Mouse (Mus musculus) adrenal gland, adult 8-10 months (tissue): Measurements from ENCODE around the gene Gtdc1. TPM values are rescaled to one million over a fixed set of nuclear protein-coding genes. Genes with fewer than 3 reads are reported as not detected.

Source experiments
- DNase-seq: peaks from one replicate; pipeline ENCODE4 v3.0.0; 2022
- total RNA-seq, 4 experiments: library from RNA; stranded (reverse); gene quantifications; 2 replicates each; pipeline ENCODE4 v1.2.4; 2022

The Gtdc1 gene
- total RNA-seq, 4 experiments from 2014 or later = 13.0 to 19.7 (median 16.5) TPM

GRCm38 (mm10) chr2:44923056-44923883 is 4.2 kb downstream of the Gtdc1 start:
- no peak for DNase-seq

GRCm38 (mm10) chr2:44922500-44922899 is 5.0 kb downstream of the Gtdc1 start:
- no peak for DNase-seq

- DNase-seq = no peak
Observed at GRCm38 (mm10) chr2:44920471-44920870, 7.0 kb downstream of the Gtdc1 start.

GRCm38 (mm10) chr2:44919326-44919725 is 8.1 kb downstream of the Gtdc1 start:
- no peak for DNase-seq

DNA sequence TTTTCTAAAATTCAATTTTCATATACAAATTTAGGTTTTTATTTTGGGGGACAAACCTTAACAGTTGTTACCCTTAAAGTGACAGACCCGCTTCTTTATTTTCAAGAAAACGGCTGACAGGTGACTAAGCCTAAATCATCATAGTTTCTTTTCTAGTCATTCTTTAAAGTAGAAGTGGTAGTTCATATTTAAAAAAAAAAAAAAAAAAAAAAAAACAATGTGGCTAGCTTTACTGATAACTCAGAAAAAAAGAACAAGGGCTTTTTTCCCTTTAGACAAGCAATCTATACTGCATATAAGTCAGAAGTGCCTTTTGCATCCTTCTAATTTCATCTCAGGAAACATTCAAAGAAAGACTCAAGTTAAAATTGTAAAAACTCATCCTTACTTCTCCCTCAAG is 8.7 kb downstream of the Gtdc1 start:
- no peak for DNase-seq

DNA sequence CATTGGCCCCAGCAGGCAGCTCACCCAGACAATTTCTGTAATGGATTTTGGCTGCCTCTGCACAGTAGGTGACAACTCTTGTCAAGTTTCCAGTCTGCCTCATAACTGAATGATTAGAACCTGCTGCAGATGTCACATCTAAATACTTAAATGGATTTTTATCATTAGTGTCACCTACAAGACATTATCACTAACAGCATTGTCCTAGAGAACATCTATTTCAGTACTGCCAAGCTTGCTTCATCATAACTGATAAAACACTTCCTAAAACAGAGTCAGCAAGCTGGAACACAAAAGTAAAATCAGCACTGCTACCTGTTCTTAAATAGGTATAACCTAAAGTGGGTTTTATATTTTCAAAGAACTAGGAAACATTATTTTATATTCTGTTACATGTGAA is 11.2 kb downstream of the Gtdc1 start:
- no peak for DNase-seq

DNA sequence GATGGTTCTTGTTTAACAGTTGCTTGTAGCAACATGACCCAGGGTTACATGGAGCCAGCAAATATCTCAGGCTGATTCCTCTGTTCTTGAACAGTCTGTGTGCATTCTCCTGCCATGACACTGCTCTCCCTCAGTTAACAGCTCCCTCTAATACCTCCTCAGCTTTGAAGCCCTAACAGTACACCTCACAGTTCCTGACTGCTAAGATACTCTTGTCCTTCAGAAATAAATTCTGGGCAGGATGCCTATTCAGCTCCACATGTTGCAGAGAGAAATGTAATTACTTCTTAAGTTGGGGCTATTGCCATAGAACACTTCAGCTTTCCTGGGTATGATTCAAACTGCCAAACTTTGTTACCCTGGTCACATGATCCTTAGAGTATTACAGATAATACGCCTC is 29.7 kb downstream of the Gtdc1 start:
- no peak for DNase-seq

DNA sequence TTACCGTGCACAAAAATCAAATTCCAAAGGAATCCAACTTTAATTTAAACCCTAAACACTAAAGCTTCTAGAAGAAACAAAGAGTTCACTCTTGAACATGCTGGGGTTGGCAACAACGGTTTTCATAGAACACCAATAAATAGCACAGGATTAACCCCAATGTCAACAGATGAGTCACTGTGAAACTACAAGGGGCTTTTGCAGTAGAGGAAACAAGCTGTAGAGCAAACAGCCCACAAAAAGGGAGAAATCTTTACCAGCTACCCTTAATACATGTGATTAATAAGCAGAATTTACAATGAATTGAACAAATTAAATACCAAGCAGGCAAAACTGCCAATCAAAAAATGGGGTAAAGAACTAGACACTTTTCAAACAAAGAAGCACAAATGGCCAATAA is 53.7 kb downstream of the Gtdc1 start:
- DNase-seq = no peak

DNA sequence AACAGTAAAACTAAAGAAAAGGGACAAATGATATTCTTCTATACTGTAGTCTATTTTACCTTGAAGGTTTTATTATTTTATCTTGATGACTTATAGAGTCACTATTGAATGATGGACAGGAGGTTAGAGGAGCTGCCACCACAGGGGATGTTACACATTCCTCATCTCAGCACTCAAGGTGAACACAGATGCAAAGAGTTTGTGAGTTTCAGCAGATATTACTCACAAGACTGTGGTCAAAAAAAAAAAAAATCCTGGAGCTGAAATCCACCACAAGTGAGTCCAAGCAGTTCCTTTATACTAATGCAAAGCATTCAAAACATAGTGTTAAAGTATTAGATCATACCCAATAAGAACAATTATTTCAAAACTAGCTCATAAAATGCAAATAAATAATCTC is 62.7 kb downstream of the Gtdc1 start:
- DNase-seq = no peak

GRCm38 (mm10) chr2:44854475-44854874 is 73.0 kb downstream of the Gtdc1 start:
- no peak for DNase-seq

- DNase-seq = no peak
Observed at GRCm38 (mm10) chr2:44849666-44850065, 77.8 kb downstream of the Gtdc1 start.

- no peak for DNase-seq
Observed at GRCm38 (mm10) chr2:44848156-44848555, 79.3 kb downstream of the Gtdc1 start.

DNA sequence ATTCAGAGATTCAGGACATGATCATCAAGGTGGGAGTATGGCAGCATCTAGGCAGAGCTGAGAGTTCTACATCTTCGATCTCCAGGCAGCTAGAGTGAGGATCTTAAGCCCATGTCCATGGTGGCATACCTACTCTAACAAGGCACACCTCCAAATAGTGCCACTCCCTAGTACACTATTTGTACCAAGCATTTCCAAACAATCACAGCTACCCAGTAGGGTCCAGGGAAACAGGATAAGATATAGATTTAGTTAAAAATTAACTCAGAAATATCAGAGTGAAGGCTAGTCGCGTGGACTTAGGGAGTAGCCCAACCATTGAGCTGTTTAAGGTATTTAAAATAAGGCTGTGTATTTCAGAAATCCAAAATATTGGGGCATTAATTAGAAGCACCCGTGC is 82.0 kb downstream of the Gtdc1 start:
- no peak for DNase-seq

GRCm38 (mm10) chr2:44829753-44830152 is 97.7 kb downstream of the Gtdc1 start:
- DNase-seq = no peak

GRCm38 (mm10) chr2:44829346-44829745 is 98.1 kb downstream of the Gtdc1 start:
- no peak for DNase-seq

DNA sequence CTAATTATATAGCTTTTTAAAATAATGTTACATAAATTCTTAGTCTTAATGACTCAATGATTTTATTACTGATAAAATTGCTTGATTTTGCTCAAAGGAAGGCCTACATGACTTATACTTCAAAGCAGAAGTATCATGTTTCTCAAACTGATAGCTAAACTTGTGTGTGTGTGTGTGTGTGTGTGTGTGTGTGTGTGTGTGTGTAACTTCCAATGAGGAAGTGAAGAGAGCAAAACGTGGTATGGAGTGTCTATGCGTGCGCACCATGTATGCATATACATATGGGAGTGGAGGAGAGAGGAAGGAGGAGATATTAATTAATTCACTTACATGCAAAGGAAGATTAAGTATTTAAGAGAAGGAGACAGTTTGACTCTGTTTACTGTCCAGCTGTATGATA is 100.8 kb downstream of the Gtdc1 start:
- DNase-seq = no peak

DNA sequence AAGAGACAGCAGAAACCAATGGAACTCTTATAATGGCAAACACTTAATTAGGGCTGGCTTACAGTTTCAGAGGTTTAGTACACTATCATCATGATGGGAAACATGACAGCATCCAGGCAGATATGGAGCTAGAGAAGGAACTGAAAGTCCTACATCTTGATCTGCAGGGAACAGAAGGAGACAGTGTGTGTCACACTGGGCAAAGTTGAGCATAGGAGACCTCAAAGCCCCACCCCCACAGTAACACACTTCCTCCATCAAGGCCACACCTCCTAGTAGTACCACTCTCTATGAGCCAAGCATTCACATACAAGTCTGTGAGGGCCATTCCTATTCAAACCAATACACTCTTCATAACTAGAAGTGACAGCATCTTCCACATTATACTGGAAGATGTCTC is 109.7 kb downstream of the Gtdc1 start:
- DNase-seq = no peak

DNA sequence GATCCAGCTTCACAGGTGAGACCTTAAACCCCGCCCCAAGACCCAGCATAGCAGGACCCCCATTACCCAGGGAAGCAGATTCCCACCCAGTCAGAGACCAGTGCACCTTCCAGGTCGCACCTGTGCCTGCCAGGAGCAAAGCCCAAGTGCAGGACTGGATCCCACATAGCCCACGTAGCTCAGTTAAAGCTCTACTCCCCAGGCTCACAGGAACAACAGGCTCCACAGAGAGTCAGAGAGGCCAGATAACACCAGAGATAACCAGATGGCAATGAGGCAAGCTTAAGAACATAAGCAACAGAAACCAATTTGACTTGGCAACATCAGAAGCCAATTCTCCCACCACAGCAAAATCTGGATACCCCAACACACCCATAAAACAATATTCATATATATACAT is 113.7 kb downstream of the Gtdc1 start:
- DNase-seq = no peak

DNA sequence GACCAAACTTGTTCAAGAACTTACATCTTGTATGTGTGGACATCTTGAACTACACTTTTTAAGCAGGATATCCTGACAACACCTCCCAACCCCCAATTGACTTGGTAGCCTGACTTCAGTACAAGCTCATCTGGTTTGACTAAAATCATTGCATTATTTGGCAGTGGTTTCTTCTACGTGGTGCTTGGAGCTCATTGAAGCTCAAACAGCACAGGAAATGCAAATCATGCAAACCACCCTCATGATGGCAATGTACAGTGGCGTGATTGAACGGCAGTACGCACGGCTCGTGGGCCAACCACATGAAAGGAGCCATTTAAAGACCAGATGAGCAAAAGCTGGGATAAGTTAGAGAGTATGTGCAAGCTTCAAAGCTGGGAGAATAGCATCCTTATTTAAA is 123.0 kb downstream of the Gtdc1 start:
- no peak for DNase-seq

DNA sequence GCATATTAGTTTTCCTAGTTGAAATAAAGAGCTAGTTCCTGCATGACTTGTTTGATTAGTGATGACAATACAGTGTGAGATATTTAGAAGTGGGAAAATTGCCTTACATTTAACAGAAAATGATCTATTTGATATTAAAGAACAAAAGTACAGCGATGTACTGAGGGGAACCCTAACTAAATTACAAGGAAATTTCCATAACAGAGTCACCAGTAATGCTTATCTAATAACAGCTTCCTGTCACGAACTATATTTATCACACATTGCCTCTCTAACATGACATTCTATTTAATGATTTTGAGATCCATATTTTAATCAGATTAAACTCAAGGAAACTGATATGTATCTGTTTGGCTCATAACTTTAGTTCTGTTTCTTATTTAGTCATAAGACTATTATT is 126.1 kb downstream of the Gtdc1 start:
- no peak for DNase-seq

DNA sequence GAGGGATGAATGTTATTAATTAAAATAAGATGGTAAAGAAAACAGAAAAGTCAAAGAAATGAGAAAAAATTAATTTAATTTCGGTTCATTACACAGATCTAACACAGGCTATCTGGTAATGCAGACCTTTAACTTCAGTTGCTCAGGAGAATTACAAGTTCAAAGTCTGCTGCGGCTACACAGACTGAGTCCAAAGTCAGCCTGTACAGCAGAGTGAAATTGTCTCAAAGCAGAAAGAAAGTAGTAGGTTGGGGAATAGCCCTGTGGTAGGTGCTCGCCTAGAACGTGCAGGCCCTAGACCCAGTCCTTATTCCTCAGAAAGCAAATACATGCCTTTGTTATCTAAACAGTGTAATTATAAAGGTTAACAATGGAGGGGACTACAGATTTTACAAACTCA is 135.6 kb downstream of the Gtdc1 start:
- DNase-seq = no peak

- DNase-seq = no peak
Observed at GRCm38 (mm10) chr2:44791134-44791533, 136.3 kb downstream of the Gtdc1 start.

GRCm38 (mm10) chr2:44782746-44783145 is 144.7 kb downstream of the Gtdc1 start:
- DNase-seq = no peak

DNA sequence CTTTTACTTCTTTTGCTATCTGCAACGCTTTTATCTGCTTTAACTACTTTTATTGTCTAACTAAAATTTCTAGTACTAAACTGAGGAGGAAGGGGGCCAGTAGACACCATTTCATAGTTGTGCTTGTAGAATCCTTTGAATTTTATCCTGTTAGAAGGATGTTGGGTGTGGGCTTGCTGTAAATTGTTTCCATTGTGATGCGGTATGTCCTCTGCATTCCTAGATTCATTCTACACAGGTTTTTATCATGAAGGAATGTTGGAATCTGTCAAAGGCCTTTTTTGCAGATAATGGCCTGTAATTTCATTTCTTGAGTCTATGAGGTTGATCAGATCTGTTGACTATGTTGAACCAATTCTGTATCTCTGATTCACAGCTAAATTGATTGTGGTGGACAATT is 146.5 kb downstream of the Gtdc1 start:
- DNase-seq = no peak

DNA sequence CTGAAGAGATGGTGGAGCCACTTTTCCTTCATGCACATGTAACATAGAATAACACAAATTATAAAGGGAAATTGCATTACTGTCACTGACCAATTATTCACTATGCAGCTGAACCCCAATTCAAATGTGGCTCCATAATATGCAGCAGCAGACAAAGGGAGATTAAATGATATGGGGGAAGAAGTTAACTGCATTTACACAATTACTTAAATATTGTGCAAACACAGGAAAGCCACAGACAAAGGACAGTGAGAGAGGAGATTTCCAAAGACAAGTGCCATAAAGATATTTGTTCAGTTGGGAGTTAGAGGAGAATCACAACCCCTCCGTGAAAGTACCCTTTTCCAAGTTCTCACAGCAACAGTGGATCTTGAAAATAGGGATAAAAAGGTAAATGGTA is 163.6 kb downstream of the Gtdc1 start:
- DNase-seq = no peak
